Mouse (Mus musculus): ENCODE results near the gene Pnck.

GRCm38 (mm10) chrX:73684978-73685377, 25.1 kb upstream of the Pnck start:
- no peak for TF ChIP-seq POLR2A (IDR thresholded peaks at IDR 0.05; ENCODE audit: borderline replicate concordance, low read depth, low read length)
- TF ChIP-seq CTCF (IDR thresholded peaks at IDR 0.05; ENCODE audit: low read depth, low read length), result no peak
